Mouse (Mus musculus) CD4-positive naive resting alpha-beta T cell, adult 57 days (primary cell): ENCODE measurements around the gene Gm20479. TPM values are rescaled to one million over a fixed set of nuclear protein-coding genes. Genes with fewer than 3 reads are reported as not detected.

Source experiments
- total RNA-seq: library from RNA; stranded (reverse); gene quantifications from one replicate; pipeline ENCODE4 v1.2.4, GENCODE M21; 2023

Gene Gm20479
- total RNA-seq = 5.5 TPM

DNA sequence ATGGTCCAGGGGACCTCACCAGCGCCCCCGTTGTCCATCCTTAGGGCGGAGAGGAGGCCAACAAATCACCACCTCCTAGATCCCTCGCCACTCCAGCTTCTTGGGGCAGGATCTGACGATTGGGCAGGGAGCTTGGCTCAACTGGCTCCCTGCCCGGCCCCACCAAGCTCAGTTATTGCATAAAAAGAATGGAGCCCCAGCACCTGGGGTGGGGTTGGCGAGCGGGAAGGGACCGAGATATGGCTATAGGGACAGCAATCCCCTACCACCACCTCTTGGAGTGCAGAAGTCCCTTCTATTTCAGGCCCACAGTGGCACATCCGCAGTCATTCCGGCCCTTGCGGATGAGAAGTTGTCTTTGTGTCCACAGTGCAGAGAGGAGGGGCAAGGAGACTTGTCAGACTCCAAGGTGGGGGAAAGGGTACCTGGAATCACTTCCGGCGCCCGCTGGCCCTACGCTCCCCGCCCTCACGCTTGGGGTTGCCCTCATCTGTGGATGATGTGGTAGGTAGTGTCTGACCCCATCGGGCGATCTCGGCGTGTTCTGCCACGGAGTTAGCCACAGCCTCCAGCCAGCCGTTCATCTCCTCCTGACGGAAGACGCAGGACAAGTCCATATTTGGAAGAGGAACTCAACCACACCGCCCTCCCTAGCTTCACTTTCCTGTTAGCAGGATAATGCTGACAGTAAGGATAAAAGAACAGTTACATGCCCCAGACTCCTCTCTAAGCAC is at the start of gene Gm20479:
Gene Gm20479 (minus strand): TSS at position 559 of the 734 bp plus-strand sequence.

GRCm38 (mm10) chr7:27355745-27356240 is 1.4 kb downstream of the Gm20479 start, which contains the start of gene Shkbp1:
TSS of gene Shkbp1 (minus strand) at chr7:27356019.

GRCm38 (mm10) chr7:27337175-27337853 is 19.9 kb downstream of the Gm20479 start, which contains the start of gene Ltbp4:
TSS of gene Ltbp4 (minus strand) at chr7:27337692.

Other genes starting within 250 kb of the Gm20479 start
- not detected for gene Cyp2f2, start 237.5 kb downstream of the Gm20479 start, total RNA-seq
- not detected for gene Cyp2t4, start 203.7 kb downstream of the Gm20479 start, total RNA-seq
- 91.9 TPM for gene Egln2, start 190.6 kb downstream of the Gm20479 start, total RNA-seq
- gene Rab4b, start 178.5 kb downstream of the Gm20479 start, total RNA-seq = 101 TPM
- not detected for gene Gm21983, start 176.3 kb downstream of the Gm20479 start, total RNA-seq
- gene Mia, start 176.3 kb downstream of the Gm20479 start, total RNA-seq = 1.5 TPM
- 14.4 TPM for gene BC024978, start 161.6 kb downstream of the Gm20479 start, total RNA-seq
- 70.7 TPM for gene Snrpa, start 161.1 kb downstream of the Gm20479 start, total RNA-seq
- gene Itpkc, start 128.8 kb downstream of the Gm20479 start, total RNA-seq = 15.0 TPM
- 18.0 TPM for gene Coq8b, start 124.4 kb downstream of the Gm20479 start, total RNA-seq
- 2.4 TPM for gene Numbl, start 99.0 kb downstream of the Gm20479 start, total RNA-seq
- 8.7 TPM for gene Ltbp4, start 19.7 kb downstream of the Gm20479 start, total RNA-seq
- gene Shkbp1, start 1.4 kb downstream of the Gm20479 start, total RNA-seq = 70.0 TPM
- not detected for gene Sptbn4, start 90.3 kb upstream of the Gm20479 start, total RNA-seq
- 14.0 TPM for gene Blvrb, start 90.6 kb upstream of the Gm20479 start, total RNA-seq
- gene Sertad3, start 116.3 kb upstream of the Gm20479 start, total RNA-seq = 12.6 TPM
- gene Sertad1, start 129.5 kb upstream of the Gm20479 start, total RNA-seq = 53.7 TPM
- 1.9 TPM for gene Prx, start 141.9 kb upstream of the Gm20479 start, total RNA-seq
- 0.24 TPM for gene Hipk4, start 165.8 kb upstream of the Gm20479 start, total RNA-seq
- gene Pld3, start 195.8 kb upstream of the Gm20479 start, total RNA-seq = 126 TPM
- gene 2310022A10Rik, start 195.8 kb upstream of the Gm20479 start, total RNA-seq = 21.8 TPM
- 137 TPM for gene Akt2, start 234.1 kb upstream of the Gm20479 start, total RNA-seq